Mouse (Mus musculus): Measurements from ENCODE around the gene 4933409G03Rik. TPM values are rescaled to one million over a fixed set of nuclear protein-coding genes. Genes with fewer than 3 reads are reported as not detected.

4933409G03Rik gene
- not detected for polyA plus RNA-seq (2014; fragmentation: Illumina TruSeq; extraction: RNeasy Lipid Tissue Mini Kit (QIAGEN cat#74804); ENCODE audit: low read depth, low replicate concordance)

GRCm38 (mm10) chr2:68582113-68582512, at the start of gene 4933409G03Rik:
4933409G03Rik (plus strand) TSS chr2:68582413.

DNA sequence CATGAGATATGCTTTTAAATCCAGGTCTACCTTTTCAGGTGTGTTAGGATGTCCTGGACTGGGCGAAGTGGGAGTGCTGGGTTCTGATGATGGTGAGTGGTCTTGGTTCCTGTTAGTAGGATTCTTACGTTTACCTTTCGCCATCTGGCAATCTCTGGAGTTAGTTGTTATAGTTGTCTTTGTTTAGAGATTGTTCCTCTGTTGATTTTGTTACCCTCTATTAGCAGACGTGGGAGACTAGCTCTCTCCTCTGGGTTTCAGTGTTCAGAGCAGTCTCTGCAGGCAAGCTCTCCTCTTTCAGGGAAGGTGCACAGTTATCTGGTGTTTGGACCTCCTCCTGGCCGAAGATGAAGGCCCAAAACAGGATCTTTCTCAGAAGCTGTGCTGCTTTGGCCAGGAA, 74.0 kb downstream of the 4933409G03Rik start, which contains the start of gene 4932414N04Rik:
TSS of gene 4932414N04Rik (plus strand) at position 301 of the 400 bp plus-strand sequence.

Other genes starting within 250 kb of the 4933409G03Rik start
- gene Stk39, start 110.1 kb upstream of the 4933409G03Rik start, polyA plus RNA-seq (2014; fragmentation: Illumina TruSeq; extraction: RNeasy Lipid Tissue Mini Kit (QIAGEN cat#74804); ENCODE audit: low read depth, low replicate concordance): 79.6 TPM
- gene 4932414N04Rik, start 74.1 kb downstream of the 4933409G03Rik start, polyA plus RNA-seq (2014; fragmentation: Illumina TruSeq; extraction: RNeasy Lipid Tissue Mini Kit (QIAGEN cat#74804); ENCODE audit: low read depth, low replicate concordance): not detected

Measured in kidney, adult 10 weeks (tissue).